Mouse (Mus musculus): ENCODE results near the gene 3110001I22Rik.

- no peak for TF ChIP-seq CTCF (IDR thresholded peaks at IDR 0.05; ENCODE audit: low read depth)
- TF ChIP-seq EP300 (IDR thresholded peaks at IDR 0.05; ENCODE audit: low read depth): no peak
These were observed 25.8 kb upstream of the 3110001I22Rik start for GRCm38 (mm10) chr16:13645930-13646329.

All from heart, postnatal 0 days (tissue).